ENCODE assay signal across 8 mouse cellular contexts in the genomic region with DNA sequence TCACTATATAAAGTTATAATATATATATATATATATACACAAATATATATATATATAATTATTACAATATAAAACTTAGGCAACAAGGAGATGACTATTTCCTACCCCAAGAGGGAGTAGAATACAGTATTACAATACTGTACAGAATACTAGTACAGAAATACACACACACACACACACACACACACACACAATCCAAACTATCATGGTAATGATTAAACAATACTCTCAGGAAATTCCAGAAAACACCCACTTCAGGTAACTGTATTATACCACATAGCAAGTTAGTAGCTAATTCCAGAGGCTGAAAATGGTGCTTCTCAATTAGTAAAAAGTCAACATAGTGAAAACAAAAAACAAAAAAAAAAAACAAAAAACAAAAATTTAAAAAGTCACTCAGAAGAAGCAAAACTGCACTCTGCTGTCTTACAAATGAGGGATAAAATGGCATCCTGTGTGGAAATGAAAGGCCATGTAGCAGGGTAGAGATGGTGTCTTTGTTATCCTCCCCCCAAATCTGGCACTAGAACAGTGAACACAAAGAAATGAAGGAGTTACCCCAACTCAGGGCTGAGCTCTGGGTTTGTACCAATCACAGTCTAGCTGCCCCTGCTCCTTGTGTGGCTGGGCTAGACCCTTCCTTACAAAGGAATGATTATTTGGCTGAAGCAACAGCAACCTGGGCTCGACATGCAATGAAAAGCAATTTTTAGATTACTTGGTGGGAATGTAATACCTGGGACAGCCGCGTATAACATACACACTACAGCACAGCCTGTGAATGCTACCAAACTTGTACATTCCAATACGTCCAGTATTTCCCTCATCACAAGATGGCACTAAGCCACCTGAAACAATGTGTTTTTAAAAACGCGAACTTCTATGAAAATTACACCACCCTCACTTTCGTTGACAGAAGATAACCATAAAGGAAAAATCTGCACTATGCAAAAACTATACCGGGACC. TPM values are rescaled to one million over a fixed set of nuclear protein-coding genes. Genes with fewer than 3 reads are reported as not detected.
DNase-seq lines count a peak whose midpoint lies in the region; ATAC-seq and TF ChIP-seq lines count a peak whose summit lies in the region.

No protein-coding gene starts in this region.

- no peaks in the 10 kb centered on the region for H3K27me3 ChIP-seq in heart, embryonic 10.5 days (ENCODE audit: insufficient read depth, poor library complexity, severe bottlenecking)
- H3K27me3 ChIP-seq in ES-Bruce4 (ENCODE audit: control insufficient read depth, insufficient read depth, low read length, poor library complexity, severe bottlenecking) = no peaks in the 10 kb centered on the region; the same call in 1 of the 2 replicates
- no peaks in the 10 kb centered on the region for H3K27me3 ChIP-seq in embryonic facial prominence, embryonic 15.5 days

- peaks cover 9% of the 10 kb centered on the region for H3K4me1 ChIP-seq in heart, embryonic 10.5 days
- no peaks in the 10 kb centered on the region for H3K4me1 ChIP-seq in ES-Bruce4 (ENCODE audit: control insufficient read depth, insufficient read depth, low read length)
- 0 out of 2 replicates have a peak, but pooled peaks cover 9% of the 10 kb centered on the region for H3K4me1 ChIP-seq in embryonic facial prominence, embryonic 15.5 days

- 13% methylated on average over 8 of the region's 8 CpGs for WGBS in heart, embryonic 10.5 days
- WGBS in embryonic facial prominence, embryonic 15.5 days = 4% methylated on average over 8 of the region's 8 CpGs

- TF ChIP-seq CTCF in ES-Bruce4 (IDR thresholded peaks at IDR 0.05; ENCODE audit: low read depth, low read length) = no peak

- TF ChIP-seq POLR2A in ES-Bruce4 (IDR thresholded peaks at IDR 0.05; ENCODE audit: insufficient read depth, low read length) = no peak

- ATAC-seq in embryonic facial prominence, embryonic 15.5 days (ENCODE audit: insufficient number of reproducible peaks, low FRiP score, low TSS enrichment, low read depth) = no peak
- peak; percentile 42 for ATAC-seq in megakaryocyte progenitor cell, adult 5-6 weeks (replicated peaks; ENCODE audit: poor library complexity)

- peak overlapping the region; percentile 68 for H3K4me2 ChIP-seq in embryonic facial prominence, embryonic 15.5 days (replicated peaks)

- H3K4me3 ChIP-seq in heart, embryonic 10.5 days = peak overlapping the region; percentile 87
- peak overlapping the region; percentile 89 for H3K4me3 ChIP-seq in ES-Bruce4 (ENCODE audit: low read depth, low read length)
- H3K4me3 ChIP-seq in embryonic facial prominence, embryonic 15.5 days (replicated peaks) = peak overlapping the region; percentile 89

- no peak for TF ChIP-seq EP300 in ES-Bruce4 (IDR thresholded peaks at IDR 0.05; ENCODE audit: insufficient read depth, low read depth, low read length)

- no peaks in the 10 kb centered on the region for H3K9me3 ChIP-seq in heart, embryonic 10.5 days
- H3K9me3 ChIP-seq in ES-Bruce4 (replicated peaks; ENCODE audit: control insufficient read depth, insufficient read depth, low read length, poor library complexity, severe bottlenecking) = no peaks in the 10 kb centered on the region
- no peaks in the 10 kb centered on the region for H3K9me3 ChIP-seq in embryonic facial prominence, embryonic 15.5 days (replicated peaks)

- H3K27ac ChIP-seq in heart, embryonic 10.5 days = peak overlapping the region; percentile 91; the same call in 1 of the 2 replicates
- H3K27ac ChIP-seq in ES-Bruce4 (ENCODE audit: insufficient read depth, low read length) = no peak overlapping the region
- H3K27ac ChIP-seq in embryonic facial prominence, embryonic 15.5 days (replicated peaks) = peak overlapping the region; percentile 78

- peaks cover 4% of the 10 kb centered on the region; the same call in 1 of the 2 replicates for H3K36me3 ChIP-seq in heart, embryonic 10.5 days
- no peaks in the 10 kb centered on the region for H3K36me3 ChIP-seq in ES-Bruce4 (ENCODE audit: control insufficient read depth, insufficient read depth, low read length, poor library complexity, severe bottlenecking)
- 0 out of 2 replicates have a peak, but pooled peaks cover 6% of the 10 kb centered on the region for H3K36me3 ChIP-seq in embryonic facial prominence, embryonic 15.5 days

- peak overlapping the region; percentile 87 for H3K9ac ChIP-seq in ES-Bruce4 (ENCODE audit: low read depth, poor library complexity, severe bottlenecking)
- peak overlapping the region; percentile 93 for H3K9ac ChIP-seq in embryonic facial prominence, embryonic 15.5 days

- DNase-seq in heart, embryonic 10.5 days (ENCODE audit: low spot score) = no peak
- no peak for DNase-seq in heart, adult 9 months (ENCODE audit: low spot score in 2 of 2)
- DNase-seq in kidney, adult 18-20 months = peak; percentile 16
- DNase-seq in spleen, adult 18-20 months = no peak
- no peak for DNase-seq in urinary bladder, postnatal 14 days (ENCODE audit: low spot score)

RNA-seq across cellular contexts. Expression of a gene that starts 1.2 kb away (rescaled TPM):
- 40.9 and 43.4 TPM in 2 replicates for polyA plus RNA-seq in heart, embryonic 10.5 days (2016; fragmentation: Nextera tagmentation; extraction: Ambion mirVana)
- 49.3 and 50.0 TPM in 2 replicates for polyA plus RNA-seq in ES-Bruce4 (2011; ENCODE audit: insufficient read depth, insufficient read length, low read depth, missing spikeins)
- 141 and 142 TPM in 2 replicates for polyA plus RNA-seq in embryonic facial prominence, embryonic 15.5 days (2015; fragmentation: Nextera tagmentation; extraction: Ambion mirVana)
- total RNA-seq in megakaryocyte progenitor cell, adult 5-6 weeks (2015) = 64.1 and 64.5 TPM in 2 replicates
- 38.9 and 39.4 TPM in 2 replicates for total RNA-seq in megakaryocyte progenitor cell, adult 5-6 weeks (2017)

RNA-seq across cellular contexts. Expression of a gene that starts 41.0 kb away (rescaled TPM):
- polyA plus RNA-seq in heart, embryonic 10.5 days (2016; fragmentation: Nextera tagmentation; extraction: Ambion mirVana) = not detected in 2 replicates
- not detected in 2 replicates for polyA plus RNA-seq in ES-Bruce4 (2011; ENCODE audit: insufficient read depth, insufficient read length, low read depth, missing spikeins)
- polyA plus RNA-seq in embryonic facial prominence, embryonic 15.5 days (2015; fragmentation: Nextera tagmentation; extraction: Ambion mirVana) = not detected in 2 replicates
- not detected in 2 replicates for total RNA-seq in megakaryocyte progenitor cell, adult 5-6 weeks (2015)
- not detected in 2 replicates for total RNA-seq in megakaryocyte progenitor cell, adult 5-6 weeks (2017)
